Mouse (Mus musculus) kidney, adult 2 months (tissue): ENCODE data around the gene Sik3.

ENCODE experiments used
- CTCF ChIP-seq: fragments of 200-500 bp; conservative IDR thresholded peaks from 2 replicates; pipeline ENCODE4 v1.5.1; 2011; ENCODE audit warnings: low read depth, mild to moderate bottlenecking, control low read depth, low read length, moderate library complexity, mixed read lengths; ENCODE audit not compliant: insufficient read depth, insufficient read length
- POLR2A ChIP-seq: fragments of 200-500 bp; IDR thresholded peaks from one replicate; pipeline ENCODE4 v1.6.1; 2011; ENCODE audit warnings: low read depth, low read length, control low read depth

DNA sequence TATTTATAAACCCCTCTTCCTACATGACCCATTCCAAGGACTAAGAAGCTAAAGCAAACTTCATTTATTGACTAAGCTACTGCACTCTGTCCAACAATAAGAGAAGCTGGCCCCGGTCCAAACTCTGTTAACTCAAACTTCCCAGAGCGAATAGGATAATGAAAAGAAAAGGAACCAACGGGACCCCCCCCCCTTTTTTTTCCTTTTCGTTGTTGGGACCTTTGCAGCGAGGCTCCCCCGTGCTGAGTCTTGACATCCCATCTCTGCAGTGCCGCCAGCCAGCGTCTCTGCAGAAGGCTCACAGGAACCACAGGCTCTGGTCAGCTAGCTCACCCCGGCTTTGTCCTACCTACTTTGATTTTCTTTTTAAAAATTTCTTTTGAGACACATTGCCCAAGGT lies 3.2 kb downstream of the Sik3 start:
- no peak for TF ChIP-seq POLR2A
- TF ChIP-seq CTCF = no peak
